Mouse (Mus musculus) ovary, postnatal 36 days (tissue): ENCODE measurements at regions not wholly inside any gene's neighbourhood (a gene's known extent, or its start where the extent isn't known, plus 50 kb on each side); places are given as distances from the start of the nearest gene placed in this dataset.
A peak's percentile ranks its signal among the peaks of the same experiment; 100 is the strongest.
"Not testable (repeated sequence)": the region's sequence is repeated elsewhere in the genome, so short reads cannot be mapped to it uniquely, and the experiment has no call there.

Source experiments
- DNase-seq: peaks from one replicate; pipeline ENCODE4 v3.0.0; 2022; ENCODE audit warnings: low spot score, mixed read lengths

- DNase-seq: peak; percentile 2
Observed at GRCm38 (mm10) chr12:19646071-19646470, 308.2 kb upstream of the Gm21863 start.

- DNase-seq: not testable (repeated sequence)
Observed at GRCm38 (mm10) chr12:19668541-19668940, 285.8 kb upstream of the Gm21863 start.

GRCm38 (mm10) chr12:19670636-19671035, 283.7 kb upstream of the Gm21863 start:
- not testable (repeated sequence) for DNase-seq
